8 mouse cellular contexts compared by ENCODE assay signal in genomic region chr9:107545602-107546001, GRCm38 (mm10). TPM values are rescaled to one million over a fixed set of nuclear protein-coding genes. Genes with fewer than 3 reads are reported as not detected.
DNase-seq lines count a peak whose midpoint lies in the region; ATAC-seq and TF ChIP-seq lines count a peak whose summit lies in the region.

No protein-coding gene starts in this region.

- no peaks in the 10 kb centered on the region for H3K36me3 ChIP-seq in kidney, adult 2 months (ENCODE audit: control insufficient read depth, insufficient read depth, low read length)
- peaks cover 14% of the 10 kb centered on the region for H3K36me3 ChIP-seq in kidney, embryonic 14.5 days (ENCODE audit: control insufficient read depth, insufficient read depth, low read length)
- no peaks in the 10 kb centered on the region for H3K36me3 ChIP-seq in ES-Bruce4 (ENCODE audit: control insufficient read depth, insufficient read depth, low read length, poor library complexity, severe bottlenecking)

- TF ChIP-seq CTCF in kidney, adult 2 months (conservative IDR thresholded peaks at IDR 0.05; ENCODE audit: insufficient read depth, insufficient read length, low read depth, low read length) = peak; percentile 88
- TF ChIP-seq CTCF in ES-Bruce4 (IDR thresholded peaks at IDR 0.05; ENCODE audit: low read depth, low read length) = peak; percentile 94

- intact Hi-C loops in left cerebral cortex, postnatal 25 days (cut with DNase I) = no loop called here

- no peak overlapping the region for H3K4me3 ChIP-seq in kidney, adult 2 months (ENCODE audit: insufficient read depth, low read depth, low read length)
- H3K4me3 ChIP-seq in kidney, embryonic 14.5 days (ENCODE audit: low read length) = no peak overlapping the region
- H3K4me3 ChIP-seq in ES-Bruce4 (ENCODE audit: low read depth, low read length) = no peak overlapping the region

- H3K27ac ChIP-seq in kidney, adult 2 months (ENCODE audit: insufficient read depth, low read depth, low read length) = no peak overlapping the region
- no peak overlapping the region for H3K27ac ChIP-seq in kidney, embryonic 14.5 days (ENCODE audit: low read depth, low read length)
- no peak overlapping the region for H3K27ac ChIP-seq in ES-Bruce4 (ENCODE audit: insufficient read depth, low read length)

- no peak overlapping the region for H3K4me2 ChIP-seq in kidney, embryonic 14.5 days (replicated peaks; ENCODE audit: low read depth, low read length)

- no peak for ATAC-seq in kidney, embryonic 14.5 days (ENCODE audit: low FRiP score, low TSS enrichment)
- ATAC-seq in erythroid progenitor cell, adult 5-6 weeks (replicated peaks; ENCODE audit: low FRiP score, poor library complexity, severe bottlenecking) = no peak

- no peak for TF ChIP-seq POLR2A in kidney, adult 2 months (IDR thresholded peaks at IDR 0.05; ENCODE audit: low read depth, low read length)
- TF ChIP-seq POLR2A in ES-Bruce4 (IDR thresholded peaks at IDR 0.05; ENCODE audit: insufficient read depth, low read length) = no peak

- peak; percentile 83 for DNase-seq in kidney, adult 2 months
- peak; percentile 65 for DNase-seq in c-Kit-negative CD71-positive TER-119-positive erythroid progenitor cells, embryonic 14.5 days (ENCODE audit: low read depth, low spot score)
- DNase-seq in gastrocnemius, postnatal 25 days = peak; percentile 58
- peak; percentile 63 to 74 for DNase-seq in left cerebral cortex, postnatal 25 days (ENCODE audit: low spot score in 2 of 2)
- DNase-seq in naive thymus-derived CD4-positive, alpha-beta T cell, adult 2 months (ENCODE audit: low read depth) = peak; percentile 90

- 7% methylated on average over 3 of the region's 3 CpGs for WGBS in kidney, adult 2 months
- 6% methylated on average over 3 of the region's 3 CpGs for WGBS in kidney, embryonic 14.5 days

- no peaks in the 10 kb centered on the region for H3K27me3 ChIP-seq in kidney, adult 2 months (replicated peaks; ENCODE audit: control insufficient read depth, insufficient read depth, low read length)
- no peaks in the 10 kb centered on the region for H3K27me3 ChIP-seq in kidney, embryonic 14.5 days (ENCODE audit: control insufficient read depth, insufficient read depth, low read length)
- no peaks in the 10 kb centered on the region for H3K27me3 ChIP-seq in ES-Bruce4 (ENCODE audit: control insufficient read depth, insufficient read depth, low read length, poor library complexity, severe bottlenecking)

- H3K9ac ChIP-seq in kidney, embryonic 14.5 days (ENCODE audit: low read depth, low read length) = no peak overlapping the region
- H3K9ac ChIP-seq in ES-Bruce4 (ENCODE audit: low read depth, poor library complexity, severe bottlenecking) = no peak overlapping the region

- no peak for TF ChIP-seq EP300 in ES-Bruce4 (IDR thresholded peaks at IDR 0.05; ENCODE audit: insufficient read depth, low read depth, low read length)

- H3K4me1 ChIP-seq in kidney, adult 2 months (ENCODE audit: control insufficient read depth, insufficient read depth, low read length) = peaks cover 19% of the 10 kb centered on the region; the same call in 1 of the 2 replicates
- H3K4me1 ChIP-seq in kidney, embryonic 14.5 days (ENCODE audit: control insufficient read depth, insufficient read depth, low read length) = peaks cover 21% of the 10 kb centered on the region; the same call in 1 of the 2 replicates
- H3K4me1 ChIP-seq in ES-Bruce4 (ENCODE audit: control insufficient read depth, insufficient read depth, low read length) = peaks cover 3% of the 10 kb centered on the region

- no peaks in the 10 kb centered on the region for H3K9me3 ChIP-seq in kidney, embryonic 14.5 days (ENCODE audit: control insufficient read depth, low read length)
- no peaks in the 10 kb centered on the region for H3K9me3 ChIP-seq in ES-Bruce4 (replicated peaks; ENCODE audit: control insufficient read depth, insufficient read depth, low read length, poor library complexity, severe bottlenecking)

RNA-seq across cellular contexts. Expression of gene Zmynd10, which starts 1.5 kb away (rescaled TPM):
- polyA plus RNA-seq in kidney, adult 2 months (2012; rRNA removed) = 52.6 and 52.9 TPM in 2 replicates
- polyA plus RNA-seq in kidney, embryonic 14.5 days (2014; fragmentation: Nextera tagmentation; extraction: Ambion mirVana) = 0.76 and 1.7 TPM in 2 replicates
- polyA plus RNA-seq in ES-Bruce4 (2011; ENCODE audit: insufficient read depth, insufficient read length, low read depth, missing spikeins) = not detected in 2 replicates
- not detected for total RNA-seq in gastrocnemius, postnatal 25 days (2021)
- 1 to 10 TPM; 4.0 to 5.6 TPM for total RNA-seq in left cerebral cortex, postnatal 25 days (2021)
- total RNA-seq in erythroid progenitor cell, adult 5-6 weeks (2015; ENCODE audit: low replicate concordance) = not detected in 2 replicates
- not detected in 2 replicates for total RNA-seq in erythroid progenitor cell, adult 5-6 weeks (2017; ENCODE audit: low replicate concordance)

RNA-seq across cellular contexts. Expression of gene Nprl2, which starts 3.6 kb away (rescaled TPM):
- 61.5 and 62.6 TPM in 2 replicates for polyA plus RNA-seq in kidney, adult 2 months (2012; rRNA removed)
- 41.0 and 48.6 TPM in 2 replicates for polyA plus RNA-seq in kidney, embryonic 14.5 days (2014; fragmentation: Nextera tagmentation; extraction: Ambion mirVana)
- polyA plus RNA-seq in ES-Bruce4 (2011; ENCODE audit: insufficient read depth, insufficient read length, low read depth, missing spikeins) = 32.3 and 32.7 TPM in 2 replicates
- 10 to 100 TPM in 1 of 2 experiments, 1 to 10 TPM in 1; 9.5 to 10.2 TPM for total RNA-seq in gastrocnemius, postnatal 25 days (2021)
- 10 to 100 TPM; 40.4 to 41.7 TPM for total RNA-seq in left cerebral cortex, postnatal 25 days (2021)
- 1.4 and 31.4 TPM in 2 replicates for total RNA-seq in erythroid progenitor cell, adult 5-6 weeks (2015; ENCODE audit: low replicate concordance)
- total RNA-seq in erythroid progenitor cell, adult 5-6 weeks (2017; ENCODE audit: low replicate concordance) = 1.1 and 1.2 TPM in 2 replicates

RNA-seq across cellular contexts. Expression of gene Cyb561d2, which starts 3.6 kb away (rescaled TPM):
- 62.6 and 77.4 TPM in 2 replicates for polyA plus RNA-seq in kidney, adult 2 months (2012; rRNA removed)
- 28.7 and 32.3 TPM in 2 replicates for polyA plus RNA-seq in kidney, embryonic 14.5 days (2014; fragmentation: Nextera tagmentation; extraction: Ambion mirVana)
- polyA plus RNA-seq in ES-Bruce4 (2011; ENCODE audit: insufficient read depth, insufficient read length, low read depth, missing spikeins) = 7.7 and 9.2 TPM in 2 replicates
- 1 to 10 TPM; 2.0 TPM for total RNA-seq in gastrocnemius, postnatal 25 days (2021)
- total RNA-seq in left cerebral cortex, postnatal 25 days (2021) = 10 to 100 TPM; 16.2 to 17.4 TPM
- total RNA-seq in erythroid progenitor cell, adult 5-6 weeks (2015; ENCODE audit: low replicate concordance) = not detected in 2 replicates
- 1.8 and 2.9 TPM in 2 replicates for total RNA-seq in erythroid progenitor cell, adult 5-6 weeks (2017; ENCODE audit: low replicate concordance)

RNA-seq across cellular contexts. Expression of gene Rassf1, which starts 5.8 kb away (rescaled TPM):
- 23.0 and 24.0 TPM in 2 replicates for polyA plus RNA-seq in kidney, adult 2 months (2012; rRNA removed)
- 53.2 and 60.1 TPM in 2 replicates for polyA plus RNA-seq in kidney, embryonic 14.5 days (2014; fragmentation: Nextera tagmentation; extraction: Ambion mirVana)
- polyA plus RNA-seq in ES-Bruce4 (2011; ENCODE audit: insufficient read depth, insufficient read length, low read depth, missing spikeins) = 23.7 and 24.8 TPM in 2 replicates
- 10 to 100 TPM; 10.8 to 12.5 TPM for total RNA-seq in gastrocnemius, postnatal 25 days (2021)
- 10 to 100 TPM; 14.3 to 17.4 TPM for total RNA-seq in left cerebral cortex, postnatal 25 days (2021)
- total RNA-seq in erythroid progenitor cell, adult 5-6 weeks (2015; ENCODE audit: low replicate concordance) = 24.5 and 35.2 TPM in 2 replicates
- total RNA-seq in erythroid progenitor cell, adult 5-6 weeks (2017; ENCODE audit: low replicate concordance) = 31.4 and 31.7 TPM in 2 replicates

RNA-seq across cellular contexts. Expression of gene Tmem115, which starts 11.9 kb away (rescaled TPM):
- polyA plus RNA-seq in kidney, adult 2 months (2012; rRNA removed) = 52.1 and 63.6 TPM in 2 replicates
- polyA plus RNA-seq in kidney, embryonic 14.5 days (2014; fragmentation: Nextera tagmentation; extraction: Ambion mirVana) = 45.0 and 49.9 TPM in 2 replicates
- polyA plus RNA-seq in ES-Bruce4 (2011; ENCODE audit: insufficient read depth, insufficient read length, low read depth, missing spikeins) = 10.7 and 11.6 TPM in 2 replicates
- 10 to 100 TPM; 14.8 to 15.2 TPM for total RNA-seq in gastrocnemius, postnatal 25 days (2021)
- total RNA-seq in left cerebral cortex, postnatal 25 days (2021) = 10 to 100 TPM; 33.3 to 36.5 TPM
- 0.72 and 3.8 TPM in 2 replicates for total RNA-seq in erythroid progenitor cell, adult 5-6 weeks (2015; ENCODE audit: low replicate concordance)
- total RNA-seq in erythroid progenitor cell, adult 5-6 weeks (2017; ENCODE audit: low replicate concordance) = 2.6 and 8.4 TPM in 2 replicates

Comparison
In these comparisons a context has a peak if more than half of its experiments do, and no peak if none do; other contexts are left out.
1. RNA of gene Cyb561d2, which starts 3.6 kb away (total RNA-seq): 16.2 to 17.4 TPM in left cerebral cortex, postnatal 25 days; 1.8 to 2.9 TPM in erythroid progenitor cell, adult 5-6 weeks and 2.0 TPM in gastrocnemius, postnatal 25 days; every median in the first group is over 4 times any median in the second.
2. Peak in every context shown above with its lines, with median percentiles within 50 percentile points of each other: DNase-seq.